Mouse (Mus musculus) heart, postnatal 0 days (tissue): ENCODE results near the gene St6gal1. TPM values are rescaled to one million over a fixed set of nuclear protein-coding genes. Genes with fewer than 3 reads are reported as not detected.

Experiments used
- ATAC-seq: fragments of 200-750 bp; cut with Nextera tagmentation; 2 replicates; pipeline ENCODE4 v1.8.0; 2017; ENCODE audit warnings: low read depth, moderate number of reproducible peaks, moderate library complexity; ENCODE audit not compliant: insufficient read depth
- DNase-seq: peaks from one replicate; pipeline ENCODE4 v3.0.0-alpha.2; 2016; ENCODE audit warnings: low spot score
- H3K27ac ChIP-seq: fragments of 300-500 bp; sonication (generic); 2 replicates; pipeline ENCODE4 v1.5.1; 2014; ENCODE audit warnings: low read depth, mild to moderate bottlenecking
- H3K27me3 ChIP-seq: fragments of 300-500 bp; sonication (generic); 2 replicates; pipeline ENCODE4 v1.6.1; 2014; ENCODE audit warnings: low read length, mixed read lengths; ENCODE audit not compliant: control insufficient read depth, insufficient read depth
- H3K36me3 ChIP-seq: fragments of 300-500 bp; sonication (generic); replicated peaks from 2 replicates; pipeline ENCODE4 v1.6.1; 2014; ENCODE audit warnings: low read length, mixed read lengths; ENCODE audit not compliant: control insufficient read depth, insufficient read depth
- H3K4me1 ChIP-seq: fragments of 300-500 bp; sonication (generic); 2 replicates; pipeline ENCODE4 v1.6.1; 2014; ENCODE audit warnings: antibody characterized with exemption; ENCODE audit not compliant: control insufficient read depth, insufficient read depth
- H3K4me2 ChIP-seq: fragments of 300-500 bp; sonication (generic); 2 replicates; pipeline ENCODE4 v1.6.1; 2014; ENCODE audit warnings: low read depth, mild to moderate bottlenecking, low read length, moderate library complexity
- H3K4me3 ChIP-seq: fragments of 300-500 bp; sonication (generic); 2 replicates; pipeline ENCODE4 v1.5.1; 2014; ENCODE audit warnings: low read depth, low read length
- H3K9ac ChIP-seq: fragments of 300-500 bp; sonication (generic); replicated peaks from 2 replicates; pipeline ENCODE4 v1.6.1; 2014; ENCODE audit warnings: low read depth, low read length, mixed read lengths
- H3K9me3 ChIP-seq: fragments of 300-500 bp; sonication (generic); replicated peaks from 2 replicates; pipeline ENCODE4 v1.6.1; 2016; ENCODE audit warnings: low read length; ENCODE audit not compliant: control insufficient read depth
- CTCF ChIP-seq: IDR thresholded peaks from 2 replicates; pipeline ENCODE4 v1.5.1; 2016; ENCODE audit warnings: antibody characterized with exemption, control low read depth, low read depth
- EP300 ChIP-seq: IDR thresholded peaks from 2 replicates; pipeline ENCODE4 v1.6.1; 2016; ENCODE audit warnings: antibody characterized with exemption, low read depth
- WGBS: fragments of 180-500 bp; shearing (Covaris S2); extraction: QIAGEN DNeasy Blood & Tissue Kit; methylation state at CpG from one replicate; pipeline ENCODE4 v1.1.7; 2014; 5-methylcytosine and 5-hydroxymethylcytosine counted together
- polyA plus RNA-seq: library from polyadenylated mRNA; unstranded; fragments of >200 nt; fragmentation: Nextera tagmentation; extraction: Ambion mirVana; gene quantifications from 2 replicates; pipeline ENCODE4 v1.2.1, GENCODE M21; 2015
- total RNA-seq: library from RNA; depleted of rRNA; stranded (reverse); fragments of >200 nt; gene quantifications from 2 replicates; pipeline ENCODE4 v1.2.3, GENCODE M21; 2014; ENCODE audit warnings: low replicate concordance

St6gal1 gene
- total and polyA plus RNA-seq, 2 experiments from 2014 or later: 10.0 to 23.5 TPM

DNA sequence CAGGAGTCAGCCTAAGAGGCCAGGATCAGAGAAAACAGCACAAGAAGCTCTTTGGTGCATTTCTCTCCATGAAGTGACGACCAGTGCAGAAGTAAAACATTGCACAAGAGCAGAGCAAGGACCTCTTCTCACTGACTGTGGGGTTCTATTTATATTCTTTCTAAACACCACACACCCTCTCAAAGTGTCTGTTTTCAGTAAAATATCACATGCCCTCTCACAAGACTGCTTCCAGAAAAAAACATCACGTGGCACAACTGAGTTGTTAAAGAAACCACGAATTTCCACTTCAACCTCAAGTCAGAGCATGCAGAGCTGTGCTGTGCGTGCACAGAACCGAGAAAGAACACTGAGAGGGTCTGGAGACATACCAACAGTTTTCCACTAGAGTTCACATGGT lies 150.4 kb downstream of the St6gal1 start:
- ATAC-seq: no peak
- WGBS: 55% methylated on average over 5 of the region's 5 CpGs
- Histone ChIP-seq H3K27me3 (no peaks in the 10 kb centered on the region), H3K27ac (no peak overlapping the region), H3K9ac (no peak overlapping the region), H3K4me1 (no peaks in the 10 kb centered on the region), H3K36me3 (no peaks in the 10 kb centered on the region), H3K9me3 (no peaks in the 10 kb centered on the region), H3K4me2 (no peak overlapping the region), H3K4me3 (no peak overlapping the region)
- no peak for DNase-seq
- TF ChIP-seq CTCF (no peak), EP300 (no peak)

DNA sequence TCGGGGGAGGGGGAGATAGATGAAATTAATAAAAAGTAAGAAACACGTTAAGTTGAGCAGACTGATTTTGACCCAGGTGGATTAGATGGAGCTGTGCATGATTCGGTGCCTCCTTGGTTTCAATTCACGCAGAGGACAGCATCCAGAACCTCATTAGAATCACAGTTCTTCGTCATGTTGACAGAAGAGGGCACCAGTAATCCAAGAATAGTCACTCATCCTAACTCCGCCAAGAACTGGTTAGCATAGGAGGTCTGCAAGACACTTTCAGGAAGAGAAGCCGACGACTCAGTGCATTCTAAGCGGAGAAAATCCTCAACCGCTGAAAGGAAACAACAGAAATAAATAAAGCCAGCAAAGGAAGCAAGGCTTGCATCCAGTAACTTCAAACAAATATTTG lies 151.6 kb downstream of the St6gal1 start:
- Histone ChIP-seq H3K9ac (no peak overlapping the region), H3K27ac (no peak overlapping the region), H3K27me3 (no peaks in the 10 kb centered on the region), H3K4me2 (no peak overlapping the region), H3K36me3 (no peaks in the 10 kb centered on the region), H3K4me3 (no peak overlapping the region), H3K9me3 (no peaks in the 10 kb centered on the region), H3K4me1 (no peaks in the 10 kb centered on the region)
- DNase-seq: no peak
- TF ChIP-seq EP300 (no peak), CTCF (peak; percentile 22)
- 33% methylated on average over 10 of the region's 10 CpGs for WGBS
- no peak for ATAC-seq

DNA sequence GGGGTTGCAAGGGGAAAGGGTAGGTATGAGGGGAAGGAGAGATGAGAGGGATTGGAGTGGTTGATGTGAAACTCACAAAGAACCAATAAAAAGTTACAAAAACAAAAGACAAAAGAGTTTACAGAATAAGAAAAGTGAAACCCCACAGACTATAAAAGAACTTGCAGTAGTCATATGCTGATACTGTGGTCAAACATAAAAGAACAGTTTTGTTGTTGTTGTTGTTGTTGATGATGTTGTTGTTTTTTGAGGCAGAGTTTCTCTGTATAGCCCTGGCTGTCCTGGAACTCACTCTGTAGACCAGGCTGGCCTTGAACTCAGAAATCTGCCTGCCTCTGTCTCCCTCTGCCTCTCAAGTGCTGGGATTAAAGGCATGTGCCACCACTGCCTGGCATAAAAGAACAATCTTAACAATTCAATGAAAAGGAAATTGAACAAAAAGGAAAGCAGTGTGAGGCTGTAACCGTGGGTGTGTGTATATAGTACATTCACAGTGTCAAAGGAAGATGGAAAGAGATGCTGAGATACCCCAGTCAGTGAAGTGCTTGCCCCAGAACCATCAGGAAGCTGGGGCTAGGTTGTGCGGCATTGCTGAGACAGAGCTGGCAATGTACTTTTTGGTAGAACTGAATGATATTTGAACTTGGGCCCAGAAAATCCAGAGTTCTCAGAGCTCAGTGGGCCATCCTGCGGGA lies 155.1 kb downstream of the St6gal1 start:
- TF ChIP-seq EP300 (no peak), CTCF (no peak)
- Histone ChIP-seq H3K27me3 (no peaks in the 10 kb centered on the region), H3K4me1 (no peaks in the 10 kb centered on the region), H3K9me3 (peaks cover 6% of the 10 kb centered on the region; the same call in 1 of the 2 replicates), H3K36me3 (no peaks in the 10 kb centered on the region), H3K9ac (no peak overlapping the region), H3K4me2 (no peak overlapping the region), H3K4me3 (no peak overlapping the region), H3K27ac (no peak overlapping the region)
- 73% methylated on average over 3 of the region's 3 CpGs for WGBS
- ATAC-seq: no peak
- no peak for DNase-seq

DNA sequence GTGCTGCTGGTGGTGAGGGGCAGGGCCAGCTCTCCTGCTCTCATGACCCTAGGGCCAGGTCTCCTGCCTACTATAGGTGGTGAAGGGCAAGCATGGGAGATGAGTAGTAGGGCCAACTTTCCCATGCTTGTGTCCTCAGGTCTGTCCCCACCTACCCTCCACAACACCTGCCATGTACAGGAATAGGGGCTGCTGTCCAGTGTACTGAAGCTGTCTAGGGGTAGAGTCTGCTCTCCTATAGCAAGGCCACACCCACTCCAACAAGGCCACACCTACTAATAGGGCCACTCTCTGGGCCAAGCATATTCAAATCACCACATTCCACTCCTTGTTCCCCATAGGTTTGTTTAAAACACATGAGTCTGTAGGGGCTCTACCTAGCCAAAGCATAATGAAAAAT lies 159.8 kb downstream of the St6gal1 start:
- TF ChIP-seq CTCF (no peak), EP300 (no peak)
- no peak overlapping the region for H3K9ac ChIP-seq
- H3K27ac ChIP-seq: no peak overlapping the region
- H3K4me2 ChIP-seq: no peak overlapping the region
- no peaks in the 10 kb centered on the region for H3K27me3 ChIP-seq
- H3K36me3 ChIP-seq: no peaks in the 10 kb centered on the region
- DNase-seq: no peak
- H3K4me3 ChIP-seq: no peak overlapping the region
- no peaks in the 10 kb centered on the region for H3K4me1 ChIP-seq
- H3K9me3 ChIP-seq: peaks cover 11% of the 10 kb centered on the region
- ATAC-seq: no peak

DNA sequence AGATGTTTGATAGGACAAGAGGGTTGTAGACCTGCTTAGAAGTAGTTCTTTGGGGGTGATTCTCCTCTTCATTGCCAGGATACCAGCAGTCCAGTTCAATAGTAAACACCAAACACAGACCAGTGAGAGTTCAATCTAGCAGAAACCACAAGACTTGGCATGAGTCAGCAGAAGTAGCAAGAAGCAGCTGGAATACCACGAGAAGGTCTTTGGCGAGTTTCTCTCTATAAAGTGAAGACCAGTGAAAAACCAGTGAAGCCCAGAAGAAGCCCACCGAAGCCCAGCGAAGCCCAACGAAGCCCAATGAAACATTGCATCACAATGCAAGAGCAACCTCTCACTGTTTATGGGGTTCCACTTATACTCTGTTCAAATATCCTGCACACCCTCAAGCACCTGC lies 173.4 kb downstream of the St6gal1 start:
- Histone ChIP-seq H3K27me3 (no peaks in the 10 kb centered on the region), H3K4me1 (no peaks in the 10 kb centered on the region), H3K4me2 (no peak overlapping the region), H3K36me3 (no peaks in the 10 kb centered on the region), H3K9me3 (no peaks in the 10 kb centered on the region), H3K27ac (no peak overlapping the region), H3K9ac (no peak overlapping the region), H3K4me3 (no peak overlapping the region)
- DNase-seq (no peak), ATAC-seq (no peak)
- no peak for TF ChIP-seq CTCF
- TF ChIP-seq EP300: no peak
- WGBS: 82% methylated on average over 5 of the region's 5 CpGs

DNA sequence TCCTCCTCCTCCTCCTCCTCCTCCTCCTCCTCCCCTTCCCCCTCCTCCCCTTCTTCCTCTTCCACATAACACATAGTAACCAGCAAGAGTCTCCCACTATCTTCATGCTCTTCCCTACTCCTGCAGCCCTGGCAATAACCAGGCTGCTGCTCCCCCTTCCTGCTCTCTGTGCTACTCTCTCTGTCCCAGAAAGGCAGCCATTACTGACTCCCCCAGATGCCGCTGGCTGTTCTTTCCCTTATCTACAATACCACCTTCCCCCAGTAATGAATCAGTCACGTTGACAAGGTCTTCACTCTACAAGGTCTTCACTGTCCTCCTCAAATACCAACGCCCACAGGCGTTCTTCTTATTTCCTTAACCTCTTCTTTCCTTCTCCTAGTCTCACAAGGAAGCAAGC lies 176.9 kb downstream of the St6gal1 start:
- Histone ChIP-seq H3K36me3 (no peaks in the 10 kb centered on the region), H3K27ac (no peak overlapping the region), H3K27me3 (no peaks in the 10 kb centered on the region), H3K9ac (no peak overlapping the region), H3K4me1 (no peaks in the 10 kb centered on the region), H3K4me3 (no peak overlapping the region), H3K4me2 (no peak overlapping the region), H3K9me3 (no peaks in the 10 kb centered on the region)
- WGBS: 35% methylated on average over 4 of the region's 4 CpGs
- DNase-seq: no peak
- no peak for ATAC-seq
- TF ChIP-seq EP300: no peak
- TF ChIP-seq CTCF: no peak
